ENCODE assay signal across 8 mouse cellular contexts in the genomic region with DNA sequence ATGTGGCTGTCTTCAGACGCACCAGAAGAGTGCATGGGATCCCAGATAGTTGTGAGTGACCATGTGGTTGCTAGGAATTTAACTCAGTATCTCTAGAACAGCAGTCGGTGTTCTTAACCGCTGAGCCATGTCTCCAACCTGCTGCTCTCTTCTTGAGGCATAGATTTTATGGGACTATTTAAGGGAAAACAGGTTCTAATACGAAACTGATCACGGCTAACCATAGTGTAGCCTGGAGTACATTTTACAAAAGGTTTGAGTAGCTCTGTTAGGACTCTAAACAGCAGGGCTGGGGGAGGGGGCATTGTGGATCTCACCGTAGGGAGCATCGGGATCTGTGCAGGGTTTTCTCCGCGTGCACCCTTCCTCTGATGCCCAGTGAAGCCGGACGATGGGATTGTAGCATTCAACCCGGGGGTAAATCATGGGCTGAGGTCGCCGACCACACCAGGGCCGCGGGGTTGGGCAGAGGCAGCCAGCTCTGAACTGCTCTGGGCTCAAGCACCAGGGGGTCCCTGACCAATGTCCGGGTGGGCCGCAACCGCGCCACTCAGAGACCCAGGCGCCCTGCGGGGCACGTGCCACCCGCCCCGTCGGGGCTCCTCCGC. TPM values are rescaled to one million over a fixed set of nuclear protein-coding genes. Genes with fewer than 3 reads are reported as not detected.
DNase-seq lines count a peak whose midpoint lies in the region; ATAC-seq and TF ChIP-seq lines count a peak whose summit lies in the region.

A gene (plus strand): TSS at position 306 of the 608 bp plus-strand sequence.

- H3K4me3 ChIP-seq in bone marrow, adult 2 months (replicated peaks; ENCODE audit: control insufficient read depth, low read depth, low read length): peak within 1 kb of the TSS; percentile 90
- peak within 1 kb of the TSS; percentile 92 for H3K4me3 ChIP-seq in intestine, embryonic 16.5 days (ENCODE audit: low read length)
- peak within 1 kb of the TSS; percentile 78 for H3K4me3 ChIP-seq in midbrain, embryonic 10.5 days

- H3K9me3 ChIP-seq in intestine, embryonic 16.5 days (ENCODE audit: control insufficient read depth, low read length): no peaks in the 10 kb centered on the region
- no peaks in the 10 kb centered on the region for H3K9me3 ChIP-seq in midbrain, embryonic 10.5 days (replicated peaks)

- H3K36me3 ChIP-seq in intestine, embryonic 16.5 days (ENCODE audit: control insufficient read depth, insufficient read depth, low read length): no peaks in the 10 kb centered on the region
- H3K36me3 ChIP-seq in midbrain, embryonic 10.5 days: 0 out of 2 replicates have a peak, but pooled peaks cover 4% of the 10 kb centered on the region

- peak; percentile 9 for DNase-seq in retina, postnatal 7 days (ENCODE audit: low read depth, low spot score)
- no peak for DNase-seq in retina, postnatal 1 day
- DNase-seq in gastrocnemius, postnatal 36 days: no peak
- no peak for DNase-seq in midbrain, embryonic 10.5 days (ENCODE audit: low spot score)
- DNase-seq in natural killer cell, adult 2 months (ENCODE audit: low spot score in 2 of 2): no peak
- DNase-seq in cerebellum, postnatal 4 days (ENCODE audit: low spot score in 2 of 2): no peak

- TF ChIP-seq POLR2A in bone marrow, adult 2 months (IDR thresholded peaks at IDR 0.05; ENCODE audit: borderline replicate concordance, control insufficient read depth, low read depth, low read length): no peak

- TF ChIP-seq CTCF in bone marrow, adult 2 months (IDR thresholded peaks at IDR 0.05; ENCODE audit: control insufficient read depth, insufficient read depth, low read length): no peak

- peak within 1 kb of the TSS; percentile 99 for H3K9ac ChIP-seq in intestine, embryonic 16.5 days (ENCODE audit: low read depth, low read length)

- ATAC-seq in intestine, embryonic 16.5 days: peak; percentile 12

- H3K4me1 ChIP-seq in bone marrow, adult 2 months (ENCODE audit: control insufficient read depth, insufficient read depth, low read length): peaks cover 12% of the 10 kb centered on the region; the same call in 1 of the 2 replicates
- peaks cover 31% of the 10 kb centered on the region for H3K4me1 ChIP-seq in intestine, embryonic 16.5 days (ENCODE audit: control insufficient read depth, insufficient read depth, low read length)
- H3K4me1 ChIP-seq in midbrain, embryonic 10.5 days: peaks cover 49% of the 10 kb centered on the region

- H3K27me3 ChIP-seq in intestine, embryonic 16.5 days (replicated peaks; ENCODE audit: control insufficient read depth, insufficient read depth, low read length): no peaks in the 10 kb centered on the region
- no peaks in the 10 kb centered on the region for H3K27me3 ChIP-seq in midbrain, embryonic 10.5 days (ENCODE audit: low read depth, poor library complexity, severe bottlenecking)

- intact Hi-C loops in gastrocnemius, postnatal 36 days (cut with DNase I): loop anchor here (5.0 kb wide), 2 partner anchors 32 to 78 kb away; a partner anchor contains a TSS

- WGBS in bone marrow, adult 2 months: 6% methylated on average over 27 of the region's 27 CpGs
- WGBS in intestine, embryonic 16.5 days: 7% methylated on average over 27 of the region's 27 CpGs
- WGBS in midbrain, embryonic 10.5 days: 2% methylated on average over 27 of the region's 27 CpGs

- peak within 1 kb of the TSS; percentile 96 for H3K27ac ChIP-seq in bone marrow, adult 2 months (ENCODE audit: control insufficient read depth, insufficient read depth, low read depth, low read length, poor library complexity)
- H3K27ac ChIP-seq in intestine, embryonic 16.5 days (ENCODE audit: low read length): peak within 1 kb of the TSS; percentile 93
- H3K27ac ChIP-seq in midbrain, embryonic 10.5 days (replicated peaks): peak within 1 kb of the TSS; percentile 100

- peak within 1 kb of the TSS; percentile 86 for H3K4me2 ChIP-seq in intestine, embryonic 16.5 days (ENCODE audit: low read depth, low read length)

RNA-seq across cellular contexts. Expression of the gene that starts here (rescaled TPM):
- 70.3 and 159 TPM in 2 replicates for polyA plus RNA-seq in bone marrow, adult 2 months (2011; ENCODE audit: insufficient read depth, insufficient read length, low replicate concordance, missing spikeins)
- total RNA-seq in gastrocnemius, postnatal 36 days (2021): 10 to 100 TPM; 15.9 to 23.3 TPM
- 165 and 168 TPM in 2 replicates for polyA plus RNA-seq in intestine, embryonic 16.5 days (2015; fragmentation: Nextera tagmentation; extraction: Ambion mirVana)
- polyA plus RNA-seq in midbrain, embryonic 10.5 days (2016; fragmentation: Nextera tagmentation; extraction: Ambion mirVana): 116 and 120 TPM in 2 replicates
